Comparison of ENCODE assay signal across 8 mouse cellular contexts in the genomic region with DNA sequence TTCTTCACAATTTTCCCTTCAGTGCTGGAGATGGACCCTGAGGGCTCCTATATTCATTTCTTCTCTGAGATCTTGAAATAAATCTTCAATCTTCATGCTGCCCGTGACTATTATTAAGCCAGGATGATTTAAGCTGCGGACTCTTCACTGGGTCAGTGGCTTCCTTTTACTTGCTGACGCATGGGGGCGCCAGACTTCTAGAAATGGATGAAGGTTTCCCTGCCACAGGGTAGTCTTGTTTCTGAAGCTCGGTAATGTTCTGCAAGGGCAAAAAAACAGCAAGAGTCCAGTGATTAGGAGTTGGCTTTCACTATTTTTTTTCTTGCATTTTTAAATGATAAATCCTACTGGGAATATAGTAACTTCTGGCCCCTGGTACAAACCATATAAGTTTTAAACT.
DNase-seq lines count a peak whose midpoint lies in the region; ATAC-seq and TF ChIP-seq lines count a peak whose summit lies in the region.

No protein-coding gene starts in this region.

- H3K27ac ChIP-seq in lung, postnatal 0 days (ENCODE audit: low read length), result no peak overlapping the region

- no peaks in the 10 kb centered on the region for H3K27me3 ChIP-seq in lung, postnatal 0 days (replicated peaks; ENCODE audit: insufficient read depth, low read length)

- no peak overlapping the region for H3K4me2 ChIP-seq in lung, postnatal 0 days (replicated peaks; ENCODE audit: low read depth, low read length)

- peak; percentile 93 for TF ChIP-seq CTCF in lung, postnatal 0 days (IDR thresholded peaks at IDR 0.05)

- no peak overlapping the region for H3K4me3 ChIP-seq in lung, postnatal 0 days (ENCODE audit: low read depth, low read length)

- no peaks in the 10 kb centered on the region for H3K4me1 ChIP-seq in lung, postnatal 0 days (ENCODE audit: insufficient read depth, low read depth, low read length)

- ATAC-seq in lung, postnatal 0 days, result peak; percentile 53

- H3K9me3 ChIP-seq in lung, postnatal 0 days (ENCODE audit: low read length), result no peaks in the 10 kb centered on the region

- no peaks in the 10 kb centered on the region for H3K36me3 ChIP-seq in lung, postnatal 0 days (ENCODE audit: insufficient read depth, low read length)

- DNase-seq in 3T3-L1 (ENCODE audit: low read depth, low spot score) (peak; percentile 87), R1 (ENCODE audit: low read depth, low spot score) (peak; percentile 82)
- peak; percentile 85 to 92 for DNase-seq in cerebellum, postnatal 25 days
- DNase-seq in heart, adult 8-10 months (ENCODE audit: low spot score), result peak; percentile 81
- peak; percentile 74 for DNase-seq in layer of hippocampus, adult 11-12 months (ENCODE audit: low spot score)
- peak; percentile 94 for DNase-seq in lung, postnatal 0 days (ENCODE audit: low spot score)
- DNase-seq in right cerebral cortex, adult 18-20 months, result peak; percentile 86
- DNase-seq in urinary bladder, postnatal 25 days (ENCODE audit: low spot score), result peak; percentile 85

- 5% methylated on average over 5 of the region's 5 CpGs for WGBS in lung, postnatal 0 days

- no peak for TF ChIP-seq EP300 in lung, postnatal 0 days (IDR thresholded peaks at IDR 0.05)

- H3K9ac ChIP-seq in lung, postnatal 0 days (replicated peaks; ENCODE audit: low read depth), result no peak overlapping the region
